Mouse (Mus musculus) right cerebral cortex, postnatal 25 days (tissue): ENCODE results near the gene Aes.
A peak's percentile ranks its signal among the peaks of the same experiment; 100 is the strongest.

Experiments used
- DNase-seq: peaks from one replicate; pipeline ENCODE4 v3.0.0; 2022

The Aes gene

DNA sequence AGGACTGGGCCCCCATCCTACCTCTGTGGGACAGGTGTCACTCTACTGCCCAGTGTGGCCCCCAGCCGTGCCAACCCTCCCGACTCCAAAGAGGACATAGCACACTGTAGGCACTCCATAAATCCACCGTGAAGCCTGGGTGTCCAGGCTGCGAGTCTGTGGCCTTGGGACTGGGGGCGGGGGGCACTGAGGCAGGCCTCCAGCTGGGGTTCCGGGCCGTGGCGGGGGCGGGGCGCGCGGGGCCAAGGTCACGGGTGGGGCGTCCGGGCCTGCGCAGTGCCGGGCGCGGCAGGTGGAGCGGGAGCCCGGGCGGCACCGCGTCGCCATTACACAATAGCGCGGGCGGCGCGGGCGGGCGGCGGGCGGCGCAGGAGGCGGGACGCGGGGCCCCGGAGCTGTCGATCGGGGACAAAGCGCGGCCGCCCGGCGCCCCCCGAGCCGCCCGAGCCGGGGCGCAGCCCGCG lies at the start of gene Aes:
Aes (plus strand) TSS at position 326 of the 464 bp plus-strand sequence.
- DNase-seq = peak; percentile 77

DNA sequence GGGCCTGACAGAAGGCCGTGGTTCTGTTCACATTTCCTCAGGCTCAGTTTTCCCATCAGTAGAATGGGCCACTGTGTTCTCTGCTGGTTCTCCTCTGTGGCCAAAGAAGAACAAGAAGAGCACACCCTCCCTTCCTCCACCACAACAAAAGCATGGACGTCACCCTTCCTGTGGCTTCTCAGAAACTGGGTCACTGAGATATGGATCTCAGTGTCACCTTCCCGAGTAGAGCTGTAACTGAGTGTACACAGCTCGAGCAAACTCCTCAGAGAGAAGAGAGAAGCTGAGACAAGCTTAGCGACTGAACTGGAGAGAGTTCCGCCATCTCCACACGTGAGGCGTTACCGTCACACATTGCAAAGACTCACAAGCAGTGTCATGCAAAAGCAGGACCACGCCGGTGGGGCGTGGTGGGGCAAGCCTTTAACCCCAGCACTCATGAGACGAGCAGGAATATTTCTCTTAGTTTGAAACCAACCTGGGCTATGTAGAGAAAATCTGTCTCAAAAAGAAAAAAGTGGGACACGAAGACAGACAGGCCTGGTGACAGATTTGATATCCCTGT lies 49.0 kb upstream of the Aes start:
- DNase-seq = no peak

DNA sequence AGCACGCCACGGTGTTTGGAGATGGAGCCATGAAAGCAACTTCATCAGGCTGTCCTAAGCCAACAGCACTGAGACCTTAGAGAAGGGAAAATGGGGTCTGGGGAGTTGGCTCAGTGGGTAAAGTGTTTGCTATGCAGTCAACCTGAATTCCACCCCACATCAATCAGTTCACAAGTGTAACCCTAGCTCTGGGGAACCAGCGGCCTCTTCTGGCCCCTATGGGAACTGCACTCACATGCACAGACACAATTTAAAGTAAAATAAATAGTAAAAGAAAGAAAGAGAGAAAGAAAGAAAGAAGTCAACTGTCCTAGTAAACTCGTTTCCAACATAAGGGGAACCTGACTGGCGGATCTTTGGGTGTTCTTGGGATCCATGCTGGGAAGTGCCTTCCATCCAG lies 45.5 kb upstream of the Aes start:
- DNase-seq = no peak

DNA sequence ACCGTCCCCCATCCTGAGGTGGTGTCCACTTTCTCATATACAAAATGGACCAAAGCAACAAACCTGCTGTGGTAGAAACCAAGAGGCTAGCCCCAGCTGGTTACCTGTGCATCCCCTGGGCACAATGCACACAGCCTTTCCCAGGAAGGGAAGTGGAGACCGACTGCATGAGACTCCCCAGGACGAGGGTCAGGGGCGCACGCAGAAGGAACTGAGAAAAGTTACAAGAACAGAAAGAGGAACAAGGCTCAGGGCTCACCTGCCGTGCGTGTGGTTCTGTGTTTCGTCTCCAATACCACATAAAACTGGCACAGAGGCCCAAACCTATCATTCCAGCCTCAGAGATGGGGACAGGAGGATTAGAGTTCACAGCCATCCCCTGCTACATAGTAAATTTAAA lies 42.1 kb upstream of the Aes start:
- no peak for DNase-seq

DNA sequence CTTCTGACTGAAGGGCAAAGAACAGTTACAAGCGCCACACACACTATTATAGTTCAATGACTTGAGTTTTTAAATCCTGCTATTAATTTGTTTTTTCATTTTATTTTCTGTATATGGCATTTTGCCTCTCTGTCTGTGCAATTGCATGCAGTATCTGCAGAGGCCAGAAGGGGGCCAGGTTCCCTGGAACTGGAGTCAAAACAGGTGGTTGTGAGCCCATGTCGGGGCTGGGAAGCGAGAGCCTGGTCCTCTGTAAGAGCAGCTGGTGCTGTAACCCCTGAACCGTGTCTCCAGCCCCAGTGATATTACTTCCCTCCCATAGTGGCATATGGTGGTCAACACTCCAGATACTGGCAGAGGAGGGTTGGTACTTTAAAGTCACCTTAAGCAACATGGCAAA lies 40.7 kb upstream of the Aes start:
- no peak for DNase-seq

DNA sequence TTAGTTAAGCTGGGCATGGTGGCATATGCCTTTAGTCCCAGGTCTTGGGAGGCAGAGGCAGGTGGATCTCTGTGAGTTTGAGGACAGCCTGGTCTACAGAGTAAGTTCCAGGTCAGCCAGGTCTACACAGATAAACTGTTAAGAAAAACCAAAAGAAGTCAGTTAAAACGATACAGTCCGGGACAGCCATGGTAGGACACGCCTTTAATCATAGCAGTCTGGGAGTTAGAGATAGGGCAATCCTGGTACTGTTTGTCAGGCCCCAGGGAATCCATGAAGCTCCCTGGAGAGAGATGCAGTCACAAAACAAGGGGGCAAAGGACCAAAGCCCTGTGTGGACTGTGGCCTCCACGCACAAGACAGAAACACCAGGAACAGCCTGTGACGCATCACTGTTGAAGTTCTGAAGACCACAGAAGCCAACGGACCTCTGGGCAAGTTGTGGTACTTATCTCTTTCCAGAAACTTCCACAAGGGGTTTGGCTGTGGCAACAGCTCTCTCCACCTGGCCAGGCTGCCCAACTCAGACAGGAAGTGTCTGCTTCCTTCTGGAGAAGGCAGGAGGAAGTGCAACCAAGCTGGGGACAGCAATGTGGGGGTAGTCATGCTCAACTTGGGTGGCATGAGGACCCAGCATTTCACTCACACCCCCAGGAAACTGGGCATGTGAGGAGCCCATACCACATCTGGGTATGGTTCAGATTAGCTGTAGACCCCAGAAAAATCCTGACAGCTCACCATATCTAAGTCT lies 39.9 kb upstream of the Aes start:
- no peak for DNase-seq

DNA sequence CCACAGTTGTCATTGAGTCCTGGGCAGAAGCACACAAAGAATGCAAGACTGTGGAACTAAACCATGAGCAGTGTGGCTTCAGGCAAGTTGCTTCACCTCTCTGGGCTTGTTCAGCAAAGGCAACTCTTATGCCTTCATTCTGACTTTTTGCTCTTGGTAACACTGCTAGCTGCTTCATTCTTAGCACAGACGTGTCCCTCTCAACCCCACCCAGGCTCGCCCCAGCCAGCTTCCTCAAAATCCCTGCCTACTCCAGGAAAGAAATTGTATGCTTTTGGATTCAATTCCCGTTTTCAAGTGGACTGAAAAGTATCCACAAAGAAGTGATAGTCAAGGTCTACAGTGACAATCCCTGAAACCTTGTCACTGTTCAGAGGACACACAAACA lies 39.3 kb upstream of the Aes start:
- DNase-seq = no peak

DNA sequence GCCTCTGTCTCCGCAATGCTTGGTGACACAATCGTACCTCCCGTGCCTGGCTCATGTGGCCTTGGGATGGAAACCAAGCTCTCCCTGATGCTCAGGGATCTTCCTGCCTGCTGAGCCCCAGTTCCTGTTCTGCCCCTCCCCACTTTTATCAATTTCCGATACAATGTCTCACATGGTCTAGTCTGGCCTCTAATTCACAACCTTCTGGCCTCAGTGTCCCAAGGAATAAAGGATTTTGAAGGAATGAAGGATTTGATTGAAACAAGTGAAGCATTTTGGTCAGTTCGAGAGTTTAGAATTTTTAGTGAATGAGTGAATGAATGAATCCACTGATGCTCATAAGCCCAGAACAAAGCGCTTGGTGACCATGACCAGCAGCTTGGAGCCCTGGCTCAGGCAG lies 36.1 kb upstream of the Aes start:
- DNase-seq = no peak

DNA sequence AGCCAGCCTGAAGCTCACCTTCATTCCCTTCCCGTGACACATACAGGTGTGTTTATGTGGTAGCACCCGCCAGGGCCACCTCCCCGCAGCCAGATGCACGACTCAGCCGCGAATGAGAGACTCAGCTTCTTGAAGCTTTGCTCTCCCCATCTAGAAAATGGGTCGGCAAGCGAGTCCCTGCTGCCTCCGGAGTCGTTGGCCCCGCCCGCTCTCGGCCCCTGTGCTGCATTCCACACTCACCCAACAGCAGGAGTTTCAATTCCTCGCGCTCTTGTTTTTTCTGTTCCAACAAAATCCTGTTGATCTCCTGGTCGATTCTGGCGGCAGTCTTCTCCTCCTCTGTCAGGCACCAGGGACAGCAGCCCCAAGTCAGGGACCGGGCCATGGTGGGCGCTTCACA lies 35.7 kb upstream of the Aes start:
- no peak for DNase-seq

DNA sequence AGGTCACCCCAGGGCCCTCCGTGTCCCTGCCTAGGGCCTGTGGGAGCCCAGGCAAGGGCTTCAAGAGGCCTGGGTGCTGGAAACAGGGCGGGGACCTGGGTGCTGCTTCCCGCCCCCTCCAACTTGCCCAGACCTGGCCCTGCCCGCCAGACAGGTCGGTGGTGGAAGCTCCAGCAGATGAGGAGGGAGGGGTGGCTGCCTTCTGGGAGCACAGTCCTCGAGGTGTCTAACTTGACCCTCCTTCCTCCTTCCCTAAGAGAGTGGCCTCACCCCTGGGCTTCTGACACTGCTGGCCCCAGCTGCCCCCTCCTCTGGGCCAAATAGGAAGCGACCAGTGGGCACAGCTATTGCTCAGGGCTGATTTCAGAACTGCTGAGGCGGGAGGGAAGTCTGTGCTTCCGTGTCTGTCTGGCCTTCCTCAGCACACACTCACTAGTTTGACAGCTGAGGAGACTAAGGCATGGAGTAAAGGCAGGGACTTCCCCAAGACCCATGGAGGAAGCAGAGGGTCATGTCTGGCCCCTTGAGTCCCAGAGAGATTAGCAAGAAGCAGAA lies 35.2 kb upstream of the Aes start, which contains the start of gene Gna15:
Gna15 (minus strand) TSS at position 175 of the 555 bp plus-strand sequence.
- DNase-seq = no peak

DNA sequence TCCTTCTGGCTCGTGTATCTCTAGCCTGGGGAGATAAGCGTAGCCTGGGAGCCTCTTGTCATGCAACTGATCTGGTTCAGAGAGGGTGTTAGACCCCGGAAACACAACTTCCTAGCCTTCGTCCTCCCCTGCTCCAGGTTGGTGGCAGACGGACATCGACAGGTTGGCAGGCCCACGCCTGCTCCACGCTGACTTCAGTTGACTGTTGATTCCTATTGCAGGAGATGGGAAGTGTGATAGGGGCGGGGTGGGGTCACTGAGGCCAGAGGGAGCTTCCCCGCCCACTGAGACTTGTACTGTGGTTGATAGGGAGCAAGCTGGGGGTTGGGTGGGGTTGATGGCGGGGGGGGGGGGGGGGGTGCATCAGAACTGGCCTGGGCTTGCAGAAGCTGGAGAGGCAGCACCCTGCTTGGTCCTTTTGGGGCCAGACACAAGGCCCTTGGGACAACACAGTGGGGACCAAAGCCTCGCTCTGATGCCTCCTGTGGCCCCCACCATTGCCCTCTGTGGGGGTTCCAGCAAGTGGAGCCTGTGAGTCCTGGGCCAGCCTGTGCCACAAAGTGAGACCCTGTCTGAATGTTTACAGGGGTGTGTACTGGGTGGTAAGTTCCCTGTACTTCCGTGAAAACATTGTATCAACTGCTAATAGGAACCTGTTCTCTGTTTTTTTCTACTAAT lies 34.1 kb upstream of the Aes start:
- DNase-seq = no peak

DNA sequence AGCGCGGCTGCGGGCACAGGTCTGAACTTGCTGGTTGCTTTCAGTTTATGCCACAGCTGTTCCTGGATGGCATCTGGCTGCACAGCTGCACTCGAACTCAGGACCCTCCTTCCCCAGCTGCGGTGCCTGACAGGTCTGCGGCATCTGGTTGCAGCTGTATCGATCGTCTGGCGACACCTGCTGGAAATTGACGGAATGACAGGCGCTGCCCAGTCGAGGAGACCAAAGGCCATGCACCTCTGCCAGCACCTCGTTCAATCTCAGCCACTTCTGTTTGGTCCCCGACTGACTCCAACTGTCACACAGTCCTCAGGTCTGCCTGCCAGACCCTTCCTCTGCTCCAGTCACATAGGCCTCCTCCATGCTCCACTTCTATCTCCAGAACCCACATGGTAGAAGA lies 32.5 kb upstream of the Aes start:
- peak; percentile 47 for DNase-seq

DNA sequence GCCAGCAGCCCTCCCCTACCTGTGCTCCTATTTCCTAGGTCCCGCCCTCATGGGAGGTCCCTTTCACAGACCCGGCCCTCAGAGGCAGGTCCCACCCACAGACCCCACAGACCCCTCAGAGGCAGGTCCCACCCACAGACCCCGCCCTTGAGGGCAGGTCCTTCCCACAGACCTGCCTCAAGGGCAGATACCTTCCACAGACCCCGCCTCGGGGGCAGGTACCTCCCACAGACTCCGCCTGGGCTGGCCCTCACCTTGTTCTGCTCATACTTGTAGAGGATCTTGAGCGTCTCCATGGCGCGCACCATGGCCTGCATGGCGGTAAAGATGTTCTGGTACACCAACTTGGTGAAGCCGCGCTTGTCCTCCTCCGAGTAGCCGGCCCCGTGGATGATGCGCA lies 24.5 kb upstream of the Aes start:
- DNase-seq = no peak

DNA sequence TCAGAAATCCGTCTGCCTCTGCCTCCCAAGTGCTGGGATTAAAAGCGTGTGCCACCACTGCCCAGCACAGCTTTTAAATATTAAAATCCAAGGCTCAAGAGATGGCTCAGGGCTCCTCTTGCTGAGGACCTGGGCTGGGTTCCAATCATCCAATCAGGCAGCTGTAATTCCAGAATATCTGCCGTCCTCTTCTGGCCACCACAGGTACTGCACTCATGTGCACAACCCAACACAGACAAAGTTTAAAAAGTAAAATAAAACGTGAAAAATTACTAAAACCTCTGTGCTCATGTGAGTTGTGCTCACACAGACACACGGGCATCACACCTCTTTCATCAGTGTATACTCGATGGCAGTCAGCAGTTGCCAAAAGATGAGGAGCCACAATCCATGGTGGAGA lies 22.6 kb upstream of the Aes start:
- no peak for DNase-seq

DNA sequence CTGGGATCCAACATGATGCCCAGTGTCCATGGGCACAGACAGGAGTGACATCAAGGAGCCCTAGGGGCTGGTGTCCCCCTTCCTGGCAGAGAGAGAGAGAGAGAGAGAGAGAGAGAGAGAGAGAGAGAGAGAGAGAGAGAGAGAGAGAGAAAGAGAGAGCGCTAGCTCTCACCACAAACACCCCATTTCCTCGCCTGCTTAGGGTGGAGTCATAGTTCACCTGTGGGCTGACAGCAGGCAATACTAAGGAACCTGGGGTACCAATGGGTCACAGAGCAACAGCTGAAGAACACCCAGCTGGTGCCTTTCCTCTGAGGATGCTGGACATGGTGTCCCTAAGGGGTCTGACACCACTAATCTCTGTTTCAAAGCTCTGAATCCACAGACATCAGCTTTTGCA lies 21.9 kb upstream of the Aes start:
- DNase-seq = no peak

DNA sequence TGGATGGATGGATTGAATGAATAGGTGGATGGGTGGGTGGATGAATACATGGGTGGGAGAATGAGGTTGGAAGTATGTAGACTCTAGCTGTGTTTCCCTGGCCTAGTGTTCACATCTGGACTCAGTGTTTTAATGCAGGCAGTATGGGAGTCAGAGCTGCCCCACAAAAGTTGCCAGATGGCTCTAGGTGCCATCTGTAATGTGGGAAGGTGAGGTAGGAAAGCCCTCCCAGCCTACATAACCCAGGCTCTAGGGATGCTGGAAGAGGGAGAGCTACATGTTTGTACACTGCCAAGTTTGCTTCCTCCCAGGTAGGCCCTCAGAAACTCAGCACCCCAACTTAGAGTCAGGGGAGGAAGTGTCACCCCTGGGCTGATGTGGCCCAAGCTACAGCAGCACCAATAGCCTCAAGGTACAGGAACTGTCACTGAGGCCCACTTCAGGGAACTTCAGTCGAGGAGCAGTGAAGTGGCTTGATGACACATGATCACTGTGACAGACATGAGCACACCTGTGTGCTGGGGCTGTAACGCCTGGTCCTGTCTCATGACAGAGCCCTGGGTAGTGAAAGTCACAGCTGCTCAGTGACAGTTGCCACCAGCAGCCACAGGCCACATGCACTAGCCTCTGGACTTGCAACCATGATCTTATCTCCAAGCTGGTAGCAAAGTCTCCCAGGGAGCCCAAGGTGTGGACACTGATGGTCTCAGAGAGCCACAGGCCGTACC lies 20.8 kb upstream of the Aes start:
- no peak for DNase-seq

DNA sequence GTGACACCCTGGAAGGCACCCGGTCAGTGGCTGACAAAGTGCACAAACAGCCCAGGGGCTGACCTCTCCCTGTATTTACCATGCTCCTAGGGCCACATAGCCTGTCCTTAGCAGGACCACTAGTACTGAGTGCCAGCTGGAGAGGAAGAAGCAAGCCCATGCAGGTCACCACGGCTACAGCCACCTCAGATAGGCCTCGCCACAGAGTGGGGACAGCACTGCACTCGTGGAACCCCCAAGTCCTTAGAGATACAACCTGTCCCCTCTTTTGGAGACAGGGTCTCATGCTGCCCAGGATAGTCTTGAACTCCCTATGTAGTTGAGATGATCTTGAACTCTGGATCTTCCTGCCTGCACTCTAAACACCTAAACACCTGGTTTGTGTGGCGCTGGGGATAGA lies 17.9 kb upstream of the Aes start:
- DNase-seq = no peak

DNA sequence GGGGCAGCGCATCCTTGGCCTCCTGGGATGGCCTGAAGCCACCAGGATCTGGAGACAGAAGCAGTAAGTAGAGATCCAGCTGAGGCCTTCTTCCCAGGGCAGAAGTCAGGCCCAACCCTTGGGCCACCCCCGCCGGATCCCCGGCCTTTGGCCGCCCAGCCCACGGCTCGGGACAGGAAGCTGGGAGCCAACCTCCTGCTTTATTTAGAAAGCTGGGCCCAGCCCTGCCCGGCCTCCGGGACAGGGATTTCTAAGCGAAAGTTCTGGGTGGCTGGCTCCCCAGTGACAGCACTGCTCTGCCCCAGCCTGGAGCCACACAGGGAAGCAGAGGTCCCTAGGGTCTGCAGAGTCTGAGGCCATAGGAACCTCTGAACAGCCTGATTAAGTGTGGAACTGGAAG lies 17.5 kb upstream of the Aes start:
- DNase-seq = no peak

DNA sequence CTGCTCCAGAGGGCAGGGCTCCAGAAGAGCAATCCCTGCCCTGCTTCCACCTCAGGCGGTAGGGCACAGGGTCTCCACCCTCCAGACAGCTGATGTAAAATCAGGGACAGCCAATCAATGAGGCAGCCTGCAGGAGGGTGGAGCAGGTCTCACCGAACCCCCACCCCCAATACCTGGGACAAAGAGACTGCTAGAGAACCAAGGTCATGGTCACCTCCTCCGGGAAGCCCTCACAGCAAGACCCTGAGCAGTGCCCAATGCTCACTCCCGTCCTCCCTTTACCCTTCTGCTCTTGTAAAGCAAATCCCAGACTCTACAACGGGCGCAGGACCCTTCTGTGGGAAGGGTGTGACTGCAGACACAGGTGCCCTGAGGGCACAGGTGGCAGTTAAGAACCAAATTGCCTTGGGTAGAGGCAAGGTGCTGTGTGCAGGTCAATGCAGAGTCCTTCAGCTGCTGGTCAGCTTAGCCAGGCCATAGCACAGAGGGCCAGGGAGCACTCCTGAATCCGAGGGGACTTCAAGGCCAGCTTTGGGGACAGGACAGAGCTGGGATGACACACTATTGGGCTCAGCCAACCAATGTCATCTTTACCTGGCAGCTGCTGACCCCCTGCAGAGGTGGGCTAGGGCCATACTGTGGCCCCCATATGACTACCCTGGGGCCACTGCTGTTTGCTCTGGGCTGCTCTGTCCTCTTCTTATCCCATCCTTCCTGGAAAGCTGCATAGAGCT lies 16.4 kb upstream of the Aes start:
- DNase-seq = no peak

DNA sequence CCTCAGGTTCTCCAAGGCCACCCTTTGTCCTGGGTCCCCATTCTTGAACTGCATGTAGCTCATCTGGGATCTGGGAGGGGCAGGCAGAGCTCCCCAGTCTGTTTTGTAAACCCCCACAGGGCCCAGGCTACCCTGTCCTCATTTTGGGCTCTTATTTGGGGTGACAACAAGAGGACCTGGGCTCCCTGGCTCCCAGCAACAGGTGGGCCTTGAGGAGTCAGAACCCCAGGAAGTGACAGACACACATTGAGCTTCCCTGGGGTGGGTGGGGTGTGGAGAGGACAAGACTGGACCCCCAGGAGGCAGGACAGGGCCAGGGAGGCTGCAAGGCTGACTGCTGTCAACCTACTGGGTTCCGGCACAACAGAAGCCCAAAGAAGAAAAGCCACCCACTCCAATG lies 15.7 kb upstream of the Aes start:
- DNase-seq = no peak

DNA sequence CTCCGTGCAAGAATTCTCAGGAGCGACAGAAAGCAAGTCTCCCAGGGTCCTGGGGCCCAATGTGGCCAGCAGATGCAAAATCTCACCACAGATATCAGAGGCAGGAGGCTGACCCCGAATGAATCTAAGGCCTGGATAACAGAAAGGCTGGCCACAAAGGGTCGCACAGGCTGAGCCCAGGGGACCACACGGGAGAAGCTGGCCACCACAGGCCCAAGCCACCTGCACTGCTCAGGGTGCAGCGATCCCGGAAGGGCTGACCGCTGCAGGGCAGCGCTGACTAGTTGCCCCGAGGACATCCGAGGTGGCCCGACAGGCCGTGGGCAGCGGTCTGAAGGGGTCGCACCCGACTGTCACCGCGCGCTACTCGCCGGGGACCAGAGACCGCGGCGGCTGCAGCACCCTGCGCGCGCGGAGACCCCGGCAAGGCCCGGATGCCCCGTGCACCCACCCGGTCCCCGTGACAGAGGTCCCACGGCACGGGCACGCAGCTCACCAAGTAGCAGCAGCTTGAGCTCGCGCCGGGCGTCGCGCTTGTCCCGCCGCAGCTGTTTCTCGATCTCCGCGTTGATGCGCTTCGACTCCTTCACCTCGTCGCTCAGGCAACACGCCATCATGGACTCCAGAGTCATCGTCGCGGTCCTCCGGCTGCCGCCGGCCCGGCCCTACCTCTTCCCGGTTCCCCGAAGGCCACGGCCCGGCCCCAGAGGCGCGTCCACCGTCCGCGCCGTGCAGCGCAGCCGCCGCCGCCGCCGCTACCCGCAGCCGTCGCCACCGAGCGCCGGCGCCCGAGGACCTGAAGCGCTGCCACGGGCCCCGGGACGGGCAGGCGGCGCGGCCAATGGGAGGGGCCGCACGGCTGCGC lies 14.8 kb upstream of the Aes start:
- no peak for DNase-seq
